Mouse (Mus musculus): ENCODE measurements around the gene B3gnt3. TPM values are rescaled to one million over a fixed set of nuclear protein-coding genes. Genes with fewer than 3 reads are reported as not detected.
"Not testable (repeated sequence)": the region's sequence is repeated elsewhere in the genome, so short reads cannot be mapped to it uniquely, and the experiment has no call there.

The B3gnt3 gene
- polyA plus RNA-seq, 1 experiment from 2014 or later: 0.35 TPM

DNA sequence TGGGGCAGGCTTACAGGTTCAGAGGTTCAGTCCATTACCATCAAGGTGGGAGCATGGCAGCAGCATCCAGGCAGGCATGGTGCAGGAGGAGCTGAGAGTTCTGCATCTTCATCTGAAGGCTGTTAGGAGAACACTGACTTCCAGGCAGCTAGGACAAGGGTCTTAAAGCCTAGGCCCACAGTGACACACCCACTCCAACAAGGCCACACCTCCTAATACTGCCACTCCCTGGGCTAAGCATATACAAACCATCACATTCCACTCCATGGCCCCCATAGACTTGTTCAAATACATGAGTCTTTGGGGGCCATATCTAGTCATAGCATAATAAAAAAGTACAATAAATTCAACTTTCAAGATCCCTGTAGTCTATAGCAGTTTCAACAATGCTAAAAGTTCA, 1.8 kb upstream of the B3gnt3 start:
- DNase-seq (ENCODE audit: low spot score); H3K9ac ChIP-seq (ENCODE audit: low read length); H3K36me3 ChIP-seq (ENCODE audit: control insufficient read depth, insufficient read depth, low read length); H3K27ac ChIP-seq (replicated peaks; ENCODE audit: low read depth, low read length); H3K9me3 ChIP-seq (ENCODE audit: control insufficient read depth, low read length); ATAC-seq (ENCODE audit: insufficient number of reproducible peaks, low FRiP score, low TSS enrichment, low read depth); H3K4me3 ChIP-seq (ENCODE audit: low read depth, low read length); H3K4me2 ChIP-seq (ENCODE audit: low read depth, severe bottlenecking); H3K4me1 ChIP-seq (ENCODE audit: control insufficient read depth, insufficient read depth, low read length): not testable (repeated sequence)
- H3K27me3 ChIP-seq (ENCODE audit: control insufficient read depth, insufficient read depth, low read length): peaks cover 47% of the 10 kb centered on the region

DNA sequence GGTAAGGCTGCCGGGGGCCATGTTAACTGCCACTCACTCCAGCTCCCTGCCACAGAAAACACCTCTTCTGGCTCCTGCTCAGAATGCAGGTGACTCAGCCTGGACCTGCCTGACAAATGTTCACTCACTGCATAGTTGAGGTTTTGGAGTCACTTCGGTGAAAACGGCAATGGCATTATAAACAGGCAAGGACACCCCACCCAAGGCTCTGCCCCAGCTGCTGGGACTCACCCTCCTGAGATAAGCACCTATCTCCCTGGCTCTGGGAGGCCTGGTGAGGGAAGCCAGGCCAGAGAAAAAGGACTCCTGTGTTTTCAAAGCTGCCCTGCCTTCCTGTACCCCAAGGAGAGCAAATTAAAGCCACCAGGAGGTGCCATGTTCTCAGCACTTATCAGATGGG, 1.3 kb upstream of the B3gnt3 start:
- ATAC-seq (ENCODE audit: insufficient number of reproducible peaks, low FRiP score, low TSS enrichment, low read depth) (no peak), DNase-seq (ENCODE audit: low spot score) (no peak)
- Histone ChIP-seq H3K9ac (ENCODE audit: low read length) (no peak overlapping the region), H3K36me3 (ENCODE audit: control insufficient read depth, insufficient read depth, low read length) (no peaks in the 10 kb centered on the region), H3K27me3 (ENCODE audit: control insufficient read depth, insufficient read depth, low read length) (peaks cover 42% of the 10 kb centered on the region), H3K4me3 (ENCODE audit: low read depth, low read length) (no peak overlapping the region), H3K4me1 (ENCODE audit: control insufficient read depth, insufficient read depth, low read length) (no peaks in the 10 kb centered on the region), H3K27ac (replicated peaks; ENCODE audit: low read depth, low read length) (no peak overlapping the region), H3K4me2 (ENCODE audit: low read depth, severe bottlenecking) (no peak overlapping the region), H3K9me3 (ENCODE audit: control insufficient read depth, low read length) (no peaks in the 10 kb centered on the region)
- WGBS: 81% methylated on average over 3 of the region's 3 CpGs

DNA sequence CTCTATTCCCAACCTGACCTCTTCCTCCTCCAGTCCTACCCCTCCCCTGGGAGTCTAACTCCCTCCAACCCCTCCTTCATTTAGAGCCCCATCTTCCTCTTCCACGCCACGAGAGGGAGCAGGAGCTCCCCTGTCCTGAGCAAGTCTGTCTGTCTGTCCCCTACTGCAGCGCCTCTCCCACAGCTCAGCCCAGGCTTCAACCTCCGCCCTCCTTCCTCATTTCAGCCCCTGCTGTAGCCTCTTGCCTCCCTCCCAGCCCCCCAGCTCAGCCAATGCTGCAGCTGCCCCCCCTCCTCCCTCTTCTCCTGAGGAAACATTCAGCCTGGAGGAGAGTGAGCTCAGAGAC, 471 bp upstream of the B3gnt3 start:
- WGBS: 29% methylated on average over 4 of the region's 4 CpGs
- no peak overlapping the region for H3K4me3 ChIP-seq (ENCODE audit: low read depth, low read length)
- H3K36me3 ChIP-seq (ENCODE audit: control insufficient read depth, insufficient read depth, low read length): no peaks in the 10 kb centered on the region
- H3K9me3 ChIP-seq (ENCODE audit: control insufficient read depth, low read length): no peaks in the 10 kb centered on the region
- no peak overlapping the region for H3K9ac ChIP-seq (ENCODE audit: low read length)
- no peak for ATAC-seq (ENCODE audit: insufficient number of reproducible peaks, low FRiP score, low TSS enrichment, low read depth)
- H3K4me2 ChIP-seq (ENCODE audit: low read depth, severe bottlenecking): no peak overlapping the region
- H3K27ac ChIP-seq (replicated peaks; ENCODE audit: low read depth, low read length): no peak overlapping the region
- peaks cover 36% of the 10 kb centered on the region for H3K27me3 ChIP-seq (ENCODE audit: control insufficient read depth, insufficient read depth, low read length)
- no peak for DNase-seq (ENCODE audit: low spot score)
- no peaks in the 10 kb centered on the region for H3K4me1 ChIP-seq (ENCODE audit: control insufficient read depth, insufficient read depth, low read length)

DNA sequence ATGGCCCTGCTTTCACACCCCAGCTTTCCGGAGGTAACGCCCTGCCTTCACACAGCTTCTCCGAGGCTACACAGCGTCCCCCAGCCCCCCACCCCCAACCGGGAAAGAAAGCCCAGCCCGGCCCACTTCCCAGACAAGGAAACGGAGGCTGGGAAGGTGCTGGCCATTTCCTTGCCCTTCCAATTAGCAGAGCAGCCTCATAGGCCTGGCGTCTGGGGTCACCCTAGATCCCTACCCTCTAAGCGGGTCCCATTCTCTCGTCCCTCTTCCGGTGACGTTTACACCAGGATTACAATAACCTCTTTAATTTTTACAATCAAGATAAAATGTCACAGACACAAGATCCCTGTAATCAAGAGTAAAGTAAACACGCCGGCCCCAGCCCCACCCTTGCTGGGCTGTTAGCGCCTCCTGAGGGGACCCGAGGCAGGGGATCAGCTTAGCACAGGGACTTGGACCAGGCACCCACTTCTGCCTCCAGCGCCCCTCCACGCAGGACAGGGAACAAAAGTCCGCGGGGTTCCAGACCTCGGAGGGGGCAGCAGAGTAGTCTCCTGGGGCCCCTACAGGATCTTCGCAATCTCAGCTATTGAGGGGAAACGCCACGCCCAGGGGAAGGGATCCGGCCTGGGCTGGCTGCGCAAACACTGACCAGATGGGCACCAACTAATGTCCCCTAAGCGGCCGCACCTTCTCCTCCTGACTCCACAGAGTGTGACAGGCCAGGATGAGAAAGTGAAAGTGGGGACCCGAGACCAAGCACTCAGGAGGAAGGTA, 908 bp downstream of the B3gnt3 start:
- Histone ChIP-seq H3K4me2 (ENCODE audit: low read depth, severe bottlenecking) (no peak overlapping the region; the same call in 1 of the 2 replicates), H3K9ac (ENCODE audit: low read length) (0 out of 2 replicates have a peak overlapping the region, but pooled peaks have one; percentile 17)
- 4% methylated on average over 29 of the region's 29 CpGs for WGBS

DNA sequence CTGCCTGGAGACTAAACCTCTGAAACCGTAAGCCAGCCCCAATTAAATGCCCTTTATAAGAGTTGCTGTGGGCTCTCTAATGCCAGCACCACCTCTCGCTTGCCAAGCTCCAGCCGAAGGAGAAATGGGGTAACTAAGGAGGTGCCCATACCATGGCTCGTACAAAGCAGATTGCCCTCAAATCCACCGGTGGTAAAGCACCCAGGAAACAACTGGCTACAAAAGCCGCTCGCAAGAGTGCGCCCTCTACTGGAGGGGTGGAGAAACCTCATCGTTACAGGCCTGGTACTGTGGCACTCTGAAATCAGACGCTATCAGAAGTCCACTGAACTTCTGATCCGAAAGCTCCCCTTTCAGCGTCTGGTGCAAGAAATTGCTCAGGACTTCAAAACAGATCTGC, 6.1 kb downstream of the B3gnt3 start:
- not testable (repeated sequence) for H3K36me3 ChIP-seq (ENCODE audit: control insufficient read depth, insufficient read depth, low read length); H3K4me1 ChIP-seq (ENCODE audit: control insufficient read depth, insufficient read depth, low read length); DNase-seq (ENCODE audit: low spot score); H3K27ac ChIP-seq (replicated peaks; ENCODE audit: low read depth, low read length); H3K4me2 ChIP-seq (ENCODE audit: low read depth, severe bottlenecking); H3K4me3 ChIP-seq (ENCODE audit: low read depth, low read length); ATAC-seq (ENCODE audit: insufficient number of reproducible peaks, low FRiP score, low TSS enrichment, low read depth); H3K9me3 ChIP-seq (ENCODE audit: control insufficient read depth, low read length); H3K9ac ChIP-seq (ENCODE audit: low read length)
- peaks cover 64% of the 10 kb centered on the region for H3K27me3 ChIP-seq (ENCODE audit: control insufficient read depth, insufficient read depth, low read length)
- WGBS: 70% methylated on average over 12 of the region's 12 CpGs

More for the DNA sequence above, 908 bp downstream of the B3gnt3 start:
- DNase-seq (ENCODE audit: low spot score): no peak
- no peaks in the 10 kb centered on the region for H3K4me1 ChIP-seq (ENCODE audit: control insufficient read depth, insufficient read depth, low read length)
- H3K9me3 ChIP-seq (ENCODE audit: control insufficient read depth, low read length): no peaks in the 10 kb centered on the region
- H3K36me3 ChIP-seq (ENCODE audit: control insufficient read depth, insufficient read depth, low read length): no peaks in the 10 kb centered on the region
- no peak for ATAC-seq (ENCODE audit: insufficient number of reproducible peaks, low FRiP score, low TSS enrichment, low read depth)
- no peak overlapping the region for H3K4me3 ChIP-seq (ENCODE audit: low read depth, low read length)
- no peak overlapping the region for H3K27ac ChIP-seq (replicated peaks; ENCODE audit: low read depth, low read length)
- H3K27me3 ChIP-seq (ENCODE audit: control insufficient read depth, insufficient read depth, low read length): peaks cover 39% of the 10 kb centered on the region

DNA sequence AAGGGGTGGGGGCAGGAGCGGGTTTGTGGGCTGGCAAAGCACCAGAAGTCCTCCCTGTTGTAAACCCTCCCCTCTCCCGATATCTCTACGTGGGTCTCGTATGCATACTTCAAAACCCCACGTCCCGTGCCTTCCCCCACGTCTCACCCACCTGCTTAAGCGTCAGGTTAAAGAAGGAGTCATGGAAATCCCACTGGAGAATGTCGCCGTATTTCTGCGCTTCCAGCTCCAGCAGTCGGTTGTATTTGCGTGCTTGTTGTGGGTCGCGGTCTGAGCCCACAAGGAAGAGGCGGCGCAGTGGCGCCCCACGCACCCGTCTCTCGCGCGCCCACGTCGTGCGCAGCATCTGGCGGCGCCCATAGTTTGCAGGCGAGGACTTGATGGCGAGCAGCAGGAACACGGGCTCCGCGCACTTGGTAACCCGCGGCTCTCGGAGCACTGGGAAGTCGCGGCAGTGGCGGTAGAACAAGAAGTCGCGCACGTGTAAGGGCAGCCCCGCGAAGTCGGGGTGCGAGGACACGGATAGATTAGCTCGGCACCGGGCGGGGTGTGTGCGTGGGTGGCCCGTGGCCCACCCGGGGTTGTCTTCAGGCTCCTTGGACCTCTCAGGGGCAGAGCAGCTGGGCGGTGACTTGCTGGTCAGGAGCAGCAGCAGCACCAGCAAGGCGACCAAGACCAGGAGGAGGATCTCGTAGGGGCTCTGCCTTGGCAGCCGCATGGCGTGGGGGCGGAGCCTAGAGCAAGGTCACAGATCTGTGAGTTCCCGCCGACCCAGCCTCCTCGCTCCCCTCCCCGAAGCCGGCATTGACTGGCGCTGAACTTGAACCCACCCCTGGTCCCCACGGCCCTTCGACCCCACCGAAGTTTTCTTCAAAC, 8.2 kb downstream of the B3gnt3 start:
- H3K36me3 ChIP-seq (ENCODE audit: control insufficient read depth, insufficient read depth, low read length): no peaks in the 10 kb centered on the region
- H3K27ac ChIP-seq (replicated peaks; ENCODE audit: low read depth, low read length): no peak overlapping the region
- no peak for ATAC-seq (ENCODE audit: insufficient number of reproducible peaks, low FRiP score, low TSS enrichment, low read depth)
- peaks cover 74% of the 10 kb centered on the region for H3K27me3 ChIP-seq (ENCODE audit: control insufficient read depth, insufficient read depth, low read length)
- 0 out of 2 replicates have a peak, but pooled peaks cover 2% of the 10 kb centered on the region for H3K4me1 ChIP-seq (ENCODE audit: control insufficient read depth, insufficient read depth, low read length)
- 9% methylated on average over 68 of the region's 68 CpGs for WGBS
- H3K9me3 ChIP-seq (ENCODE audit: control insufficient read depth, low read length): no peaks in the 10 kb centered on the region
- peak overlapping the region; percentile 12; the same call in 1 of the 2 replicates for H3K4me2 ChIP-seq (ENCODE audit: low read depth, severe bottlenecking)
- H3K9ac ChIP-seq (ENCODE audit: low read length): no peak overlapping the region
- no peak overlapping the region for H3K4me3 ChIP-seq (ENCODE audit: low read depth, low read length)
- DNase-seq (ENCODE audit: low spot score): no peak

DNA sequence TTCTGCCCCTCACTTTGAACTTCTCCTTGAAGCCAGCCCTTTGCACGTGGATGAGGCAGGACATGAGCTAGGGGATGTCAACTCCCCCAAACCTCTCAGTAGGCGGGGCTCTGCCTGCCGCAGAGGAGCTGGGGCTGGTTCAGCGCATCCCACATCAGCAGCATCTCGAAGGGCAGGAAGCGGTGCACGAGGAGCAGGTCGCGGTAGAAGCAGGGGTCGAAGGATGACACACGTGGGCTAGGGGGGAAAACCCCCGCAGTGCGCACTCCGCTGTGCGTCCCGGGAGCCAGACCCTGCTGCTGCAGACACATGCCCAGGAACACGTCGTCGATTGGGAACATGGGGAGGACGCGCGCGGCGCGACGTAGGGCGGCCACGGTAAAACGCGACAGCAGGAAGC, 9.1 kb downstream of the B3gnt3 start:
- Histone ChIP-seq H3K9ac (ENCODE audit: low read length) (no peak overlapping the region), H3K36me3 (ENCODE audit: control insufficient read depth, insufficient read depth, low read length) (no peaks in the 10 kb centered on the region), H3K4me2 (ENCODE audit: low read depth, severe bottlenecking) (no peak overlapping the region), H3K4me1 (ENCODE audit: control insufficient read depth, insufficient read depth, low read length) (0 out of 2 replicates have a peak, but pooled peaks cover 5% of the 10 kb centered on the region), H3K27ac (replicated peaks; ENCODE audit: low read depth, low read length) (no peak overlapping the region), H3K27me3 (ENCODE audit: control insufficient read depth, insufficient read depth, low read length) (peaks cover 83% of the 10 kb centered on the region), H3K4me3 (ENCODE audit: low read depth, low read length) (no peak overlapping the region), H3K9me3 (ENCODE audit: control insufficient read depth, low read length) (no peaks in the 10 kb centered on the region)
- ATAC-seq (ENCODE audit: insufficient number of reproducible peaks, low FRiP score, low TSS enrichment, low read depth) (no peak; the same call in 1 of the 2 replicates), DNase-seq (ENCODE audit: low spot score) (no peak)
- WGBS: 3% methylated on average over 30 of the region's 30 CpGs

DNA sequence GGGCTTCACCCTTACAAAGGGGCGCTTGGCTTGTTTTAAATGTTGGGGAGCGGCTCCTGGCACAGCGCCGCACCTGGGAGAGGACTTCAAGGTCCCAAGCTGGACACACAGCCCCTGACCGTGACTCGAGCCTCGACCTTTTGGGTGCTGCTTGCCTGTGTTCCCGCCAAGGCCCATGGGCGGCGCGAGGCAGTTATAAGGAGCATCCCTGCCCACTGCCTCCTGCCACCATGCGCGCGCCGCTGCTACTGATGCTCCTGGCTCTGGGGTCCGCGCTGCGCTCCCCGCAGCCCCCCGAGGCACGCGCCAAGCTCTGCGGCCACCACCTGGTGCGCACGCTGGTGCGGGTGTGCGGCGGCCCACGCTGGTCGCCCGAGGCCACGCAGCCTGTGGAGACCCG, 12.6 kb downstream of the B3gnt3 start, which contains the start of gene Insl3:
TSS of gene Insl3 (plus strand) at position 187 of the 400 bp plus-strand sequence.
- 4% methylated on average over 33 of the region's 33 CpGs for WGBS
- Histone ChIP-seq H3K27ac (replicated peaks; ENCODE audit: low read depth, low read length) (no peak within 1 kb of the TSS), H3K9ac (ENCODE audit: low read length) (0 out of 2 replicates have a peak within 1 kb of the TSS, but pooled peaks have one; percentile 7), H3K27me3 (ENCODE audit: control insufficient read depth, insufficient read depth, low read length) (peaks cover 98% of the 10 kb centered on the region), H3K9me3 (ENCODE audit: control insufficient read depth, low read length) (no peaks in the 10 kb centered on the region), H3K36me3 (ENCODE audit: control insufficient read depth, insufficient read depth, low read length) (no peaks in the 10 kb centered on the region), H3K4me1 (ENCODE audit: control insufficient read depth, insufficient read depth, low read length) (peaks cover 15% of the 10 kb centered on the region), H3K4me3 (ENCODE audit: low read depth, low read length) (no peak within 1 kb of the TSS), H3K4me2 (ENCODE audit: low read depth, severe bottlenecking) (no peak within 1 kb of the TSS)
- ATAC-seq (ENCODE audit: insufficient number of reproducible peaks, low FRiP score, low TSS enrichment, low read depth) (no peak), DNase-seq (ENCODE audit: low spot score) (no peak)
